Mouse (Mus musculus) midbrain, embryonic 16.5 days (tissue): ENCODE data around the gene Axin2. TPM values are rescaled to one million over a fixed set of nuclear protein-coding genes. Genes with fewer than 3 reads are reported as not detected.
A peak's percentile ranks its signal among the peaks of the same experiment; 100 is the strongest.

Experiments
- ATAC-seq: fragments of 200-750 bp; cut with Nextera tagmentation; 2 replicates; pipeline ENCODE4 v1.8.0; 2017; ENCODE audit warnings: moderate TSS enrichment
- H3K27ac ChIP-seq: fragments of 300-500 bp; sonication (generic); 2 replicates; pipeline ENCODE4 v1.5.1; 2014; ENCODE audit warnings: mild to moderate bottlenecking, low read length, mixed read lengths
- H3K27me3 ChIP-seq: fragments of 300-500 bp; sonication (generic); 2 replicates; pipeline ENCODE4 v1.6.1; 2014; ENCODE audit warnings: low read depth, low read length, mixed read lengths; ENCODE audit not compliant: control insufficient read depth, insufficient read depth
- H3K36me3 ChIP-seq: fragments of 300-500 bp; sonication (generic); 2 replicates; pipeline ENCODE4 v1.6.1; 2014; ENCODE audit warnings: mild to moderate bottlenecking, low read length, moderate library complexity, mixed read lengths; ENCODE audit not compliant: control insufficient read depth, insufficient read depth
- H3K4me1 ChIP-seq: fragments of 300-500 bp; sonication (generic); 2 replicates; pipeline ENCODE4 v1.6.1; 2014; ENCODE audit warnings: mild to moderate bottlenecking, low read length, mixed read lengths; ENCODE audit not compliant: control insufficient read depth, insufficient read depth
- H3K4me2 ChIP-seq: fragments of 300-500 bp; sonication (generic); 2 replicates; pipeline ENCODE4 v1.6.1; 2014; ENCODE audit warnings: mild to moderate bottlenecking, low read length, mixed read lengths
- H3K4me3 ChIP-seq: fragments of 300-500 bp; sonication (generic); 2 replicates; pipeline ENCODE4 v1.5.1; 2014; ENCODE audit warnings: low read depth, mild to moderate bottlenecking, low read length, moderate library complexity, mixed read lengths
- H3K9ac ChIP-seq: fragments of 300-500 bp; sonication (generic); 2 replicates; pipeline ENCODE4 v1.6.1; 2014; ENCODE audit warnings: low read depth, low read length, mixed read lengths
- H3K9me3 ChIP-seq: fragments of 300-500 bp; sonication (generic); replicated peaks from 2 replicates; pipeline ENCODE4 v1.6.1; 2014; ENCODE audit warnings: mild to moderate bottlenecking, low read length, mixed read lengths; ENCODE audit not compliant: control insufficient read depth, poor library complexity, severe bottlenecking
- WGBS: fragments of 180-500 bp; shearing (Covaris S2); extraction: QIAGEN DNeasy Blood & Tissue Kit; methylation state at CpG from one replicate; pipeline ENCODE4 v1.1.7; 2014; 5-methylcytosine and 5-hydroxymethylcytosine counted together
- polyA plus RNA-seq: library from polyadenylated mRNA; unstranded; fragments of >200 nt; fragmentation: Nextera tagmentation; extraction: Ambion mirVana; gene quantifications from 2 replicates; pipeline ENCODE4 v1.2.1, GENCODE M21; 2015

Gene Axin2
- polyA plus RNA-seq, 1 experiment from 2014 or later = 9.3 TPM

GRCm38 (mm10) chr11:108945666-108946065 lies 25.5 kb downstream of the Axin2 start:
- Histone ChIP-seq H3K27me3 (no peaks in the 10 kb centered on the region), H3K36me3 (peaks cover 59% of the 10 kb centered on the region), H3K9ac (no peak overlapping the region), H3K4me2 (no peak overlapping the region), H3K4me1 (peaks cover 18% of the 10 kb centered on the region), H3K27ac (no peak overlapping the region), H3K4me3 (no peak overlapping the region), H3K9me3 (no peaks in the 10 kb centered on the region)
- no peak for ATAC-seq
- WGBS = 89% methylated on average over 9 of the region's 9 CpGs

GRCm38 (mm10) chr11:108947425-108948184 lies 27.5 kb downstream of the Axin2 start:
- Histone ChIP-seq H3K9me3 (no peaks in the 10 kb centered on the region), H3K27ac (no peak overlapping the region), H3K4me1 (0 out of 2 replicates have a peak, but pooled peaks cover 5% of the 10 kb centered on the region), H3K9ac (no peak overlapping the region), H3K4me3 (no peak overlapping the region), H3K36me3 (peaks cover 54% of the 10 kb centered on the region), H3K27me3 (no peaks in the 10 kb centered on the region), H3K4me2 (no peak overlapping the region)
- ATAC-seq = no peak
- 70% methylated on average over 20 of the region's 20 CpGs for WGBS

- Histone ChIP-seq H3K4me3 (no peak overlapping the region), H3K4me1 (0 out of 2 replicates have a peak, but pooled peaks cover 5% of the 10 kb centered on the region), H3K4me2 (no peak overlapping the region), H3K9me3 (no peaks in the 10 kb centered on the region), H3K27ac (peak overlapping the region; percentile 17; the same call in 1 of the 2 replicates), H3K9ac (no peak overlapping the region), H3K36me3 (peaks cover 49% of the 10 kb centered on the region), H3K27me3 (no peaks in the 10 kb centered on the region)
- no peak for ATAC-seq
- WGBS = 69% methylated on average over 7 of the region's 7 CpGs
These were observed 28.4 kb downstream of the Axin2 start for GRCm38 (mm10) chr11:108948501-108948900.

- Histone ChIP-seq H3K9me3 (no peaks in the 10 kb centered on the region), H3K9ac (no peak overlapping the region), H3K4me2 (no peak overlapping the region), H3K27ac (peak overlapping the region; percentile 17; the same call in 1 of the 2 replicates), H3K27me3 (no peaks in the 10 kb centered on the region), H3K36me3 (peaks cover 46% of the 10 kb centered on the region), H3K4me3 (no peak overlapping the region), H3K4me1 (0 out of 2 replicates have a peak, but pooled peaks cover 5% of the 10 kb centered on the region)
- ATAC-seq = no peak
- WGBS = 83% methylated on average over 8 of the region's 10 CpGs
These were observed 28.8 kb downstream of the Axin2 start for GRCm38 (mm10) chr11:108948931-108949330.

GRCm38 (mm10) chr11:108952343-108952742 lies 32.2 kb downstream of the Axin2 start:
- no peak overlapping the region for H3K27ac ChIP-seq
- H3K9ac ChIP-seq = no peak overlapping the region
- ATAC-seq = no peak
- H3K4me3 ChIP-seq = no peak overlapping the region
- no peak overlapping the region for H3K4me2 ChIP-seq
- WGBS = 56% methylated on average over 5 of the region's 5 CpGs
- 0 out of 2 replicates have a peak, but pooled peaks cover 5% of the 10 kb centered on the region for H3K4me1 ChIP-seq
- H3K27me3 ChIP-seq = no peaks in the 10 kb centered on the region
- peaks cover 3% of the 10 kb centered on the region; the same call in 1 of the 2 replicates for H3K9me3 ChIP-seq
- H3K36me3 ChIP-seq = peaks cover 19% of the 10 kb centered on the region

GRCm38 (mm10) chr11:108955943-108956342 lies 35.8 kb downstream of the Axin2 start:
- 95% methylated on average over 4 of the region's 4 CpGs for WGBS
- H3K4me3 ChIP-seq = no peak overlapping the region
- no peak overlapping the region for H3K9ac ChIP-seq
- no peaks in the 10 kb centered on the region for H3K4me1 ChIP-seq
- no peak for ATAC-seq
- no peak overlapping the region for H3K4me2 ChIP-seq
- H3K9me3 ChIP-seq = peaks cover 3% of the 10 kb centered on the region; the same call in 1 of the 2 replicates
- H3K36me3 ChIP-seq = peaks cover 4% of the 10 kb centered on the region; the same call in 1 of the 2 replicates
- H3K27me3 ChIP-seq = no peaks in the 10 kb centered on the region
- H3K27ac ChIP-seq = no peak overlapping the region

- Histone ChIP-seq H3K4me3 (no peak overlapping the region), H3K9me3 (peaks cover 3% of the 10 kb centered on the region; the same call in 1 of the 2 replicates), H3K4me2 (no peak overlapping the region), H3K27ac (no peak overlapping the region), H3K27me3 (no peaks in the 10 kb centered on the region), H3K9ac (no peak overlapping the region), H3K4me1 (peaks cover 4% of the 10 kb centered on the region; the same call in 1 of the 2 replicates), H3K36me3 (no peaks in the 10 kb centered on the region)
- 20% methylated on average over 5 of the region's 5 CpGs for WGBS
- no peak for ATAC-seq
These were observed 38.2 kb downstream of the Axin2 start for GRCm38 (mm10) chr11:108958349-108958748.

GRCm38 (mm10) chr11:108959196-108959595 lies 39.0 kb downstream of the Axin2 start:
- no peak for ATAC-seq
- Histone ChIP-seq H3K9ac (no peak overlapping the region), H3K36me3 (no peaks in the 10 kb centered on the region), H3K27ac (no peak overlapping the region), H3K4me1 (peaks cover 4% of the 10 kb centered on the region; the same call in 1 of the 2 replicates), H3K27me3 (no peaks in the 10 kb centered on the region), H3K4me3 (no peak overlapping the region), H3K4me2 (no peak overlapping the region), H3K9me3 (peaks cover 3% of the 10 kb centered on the region; the same call in 1 of the 2 replicates)
- 39% methylated on average over 5 of the region's 5 CpGs for WGBS

- Histone ChIP-seq H3K4me1 (peaks cover 4% of the 10 kb centered on the region; the same call in 1 of the 2 replicates), H3K27me3 (no peaks in the 10 kb centered on the region), H3K9me3 (no peaks in the 10 kb centered on the region), H3K4me3 (no peak overlapping the region), H3K36me3 (no peaks in the 10 kb centered on the region), H3K9ac (no peak overlapping the region), H3K27ac (peak overlapping the region; percentile 41; the same call in 1 of the 2 replicates), H3K4me2 (peak overlapping the region; percentile 1; the same call in 1 of the 2 replicates)
- WGBS = 4% methylated on average over 11 of the region's 11 CpGs
- 0 out of 2 replicates have a peak, but pooled peaks have one; percentile 60 for ATAC-seq
These were observed 41.5 kb downstream of the Axin2 start for GRCm38 (mm10) chr11:108961651-108962065.
